Mouse (Mus musculus): ENCODE results near the gene Sec24d. TPM values are rescaled to one million over a fixed set of nuclear protein-coding genes. Genes with fewer than 3 reads are reported as not detected.

Sec24d gene
- polyA plus RNA-seq, 1 experiment = 3.4 TPM

DNA sequence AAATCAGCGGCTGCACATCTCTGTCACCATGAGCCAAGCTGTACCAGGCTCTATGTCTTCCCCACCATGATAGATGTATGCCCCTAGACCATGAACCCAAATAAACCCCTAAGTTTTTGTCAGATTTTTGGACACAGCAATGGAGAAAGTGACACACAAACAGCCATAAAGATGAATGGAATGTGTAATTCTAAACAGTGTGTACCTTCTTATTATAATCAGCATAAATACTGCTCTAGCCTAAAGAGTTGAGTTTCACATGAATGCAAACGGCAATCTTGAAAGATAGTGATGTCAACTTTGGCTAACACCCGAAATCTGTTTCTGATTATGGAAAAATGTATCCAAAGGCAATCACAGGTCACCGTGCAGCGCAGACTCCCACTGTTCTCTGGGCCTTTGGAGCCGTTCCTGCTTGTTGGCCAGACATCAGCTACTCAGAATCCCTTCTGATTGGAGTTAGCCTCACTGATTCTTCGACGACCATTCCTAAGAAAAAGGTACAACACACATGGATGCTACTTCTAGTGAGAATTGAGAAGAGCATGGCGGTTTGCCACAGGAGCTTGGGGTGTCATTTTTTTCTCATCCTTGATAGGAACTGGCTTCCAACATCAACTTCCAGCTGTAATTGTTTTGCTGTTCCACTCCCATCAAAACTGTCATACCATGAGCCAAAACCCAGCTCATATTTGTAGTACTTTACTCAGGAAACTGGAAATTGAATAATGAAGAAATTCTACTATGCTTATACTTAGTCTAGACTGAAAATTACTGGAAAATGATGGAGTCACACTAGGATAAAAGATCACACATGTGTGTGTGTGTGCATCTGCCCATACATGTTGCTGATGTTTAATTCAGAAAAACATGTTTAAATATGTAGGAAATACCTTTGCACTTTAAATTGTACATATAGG, 130.6 kb downstream of the Sec24d start:
- Histone ChIP-seq H3K4me3 (replicated peaks; ENCODE audit: control insufficient read depth, low read depth, low read length) (no peak overlapping the region), H3K27ac (ENCODE audit: control insufficient read depth, insufficient read depth, low read depth, low read length, poor library complexity) (no peak overlapping the region), H3K4me1 (ENCODE audit: control insufficient read depth, insufficient read depth, low read length) (no peaks in the 10 kb centered on the region)
- TF ChIP-seq CTCF (IDR thresholded peaks at IDR 0.05; ENCODE audit: control insufficient read depth, insufficient read depth, low read length) = no peak
- no peak for TF ChIP-seq POLR2A (IDR thresholded peaks at IDR 0.05; ENCODE audit: borderline replicate concordance, control insufficient read depth, low read depth, low read length)
- 76% methylated on average over 9 of the region's 9 CpGs for WGBS

DNA sequence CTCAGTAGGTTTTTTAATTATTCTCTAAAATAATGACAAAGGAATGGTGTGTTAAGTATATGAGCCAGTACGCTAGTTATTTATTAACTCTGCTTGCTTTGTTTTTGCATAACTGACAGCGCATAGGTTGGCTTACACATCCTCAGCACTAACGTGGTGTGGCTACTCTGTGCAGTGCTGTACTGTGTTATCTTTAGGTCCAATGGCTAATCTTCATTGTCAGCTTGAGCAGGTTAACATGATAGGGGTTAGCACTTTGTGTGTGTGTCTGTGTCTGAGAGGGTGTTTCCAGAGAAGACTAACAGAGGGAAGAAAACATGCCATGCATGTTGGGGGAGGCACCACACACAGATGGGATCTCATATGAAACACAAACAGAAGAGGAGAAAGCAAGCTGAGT, 137.7 kb downstream of the Sec24d start:
- TF ChIP-seq POLR2A (IDR thresholded peaks at IDR 0.05; ENCODE audit: borderline replicate concordance, control insufficient read depth, low read depth, low read length) = no peak
- TF ChIP-seq CTCF (IDR thresholded peaks at IDR 0.05; ENCODE audit: control insufficient read depth, insufficient read depth, low read length) = no peak
- Histone ChIP-seq H3K4me1 (ENCODE audit: control insufficient read depth, insufficient read depth, low read length) (no peaks in the 10 kb centered on the region), H3K27ac (ENCODE audit: control insufficient read depth, insufficient read depth, low read depth, low read length, poor library complexity) (no peak overlapping the region), H3K4me3 (replicated peaks; ENCODE audit: control insufficient read depth, low read depth, low read length) (no peak overlapping the region)
- WGBS = 53% methylated on average over 3 of the region's 3 CpGs

- TF ChIP-seq CTCF (IDR thresholded peaks at IDR 0.05; ENCODE audit: control insufficient read depth, insufficient read depth, low read length) (no peak), POLR2A (IDR thresholded peaks at IDR 0.05; ENCODE audit: borderline replicate concordance, control insufficient read depth, low read depth, low read length) (no peak)
- 78% methylated on average over 6 of the region's 6 CpGs for WGBS
- H3K27ac ChIP-seq (ENCODE audit: control insufficient read depth, insufficient read depth, low read depth, low read length, poor library complexity) = no peak overlapping the region
- no peak overlapping the region for H3K4me3 ChIP-seq (replicated peaks; ENCODE audit: control insufficient read depth, low read depth, low read length)
- H3K4me1 ChIP-seq (ENCODE audit: control insufficient read depth, insufficient read depth, low read length) = no peaks in the 10 kb centered on the region
Observed at GRCm38 (mm10) chr3:123411821-123412578, 144.7 kb downstream of the Sec24d start.

DNA sequence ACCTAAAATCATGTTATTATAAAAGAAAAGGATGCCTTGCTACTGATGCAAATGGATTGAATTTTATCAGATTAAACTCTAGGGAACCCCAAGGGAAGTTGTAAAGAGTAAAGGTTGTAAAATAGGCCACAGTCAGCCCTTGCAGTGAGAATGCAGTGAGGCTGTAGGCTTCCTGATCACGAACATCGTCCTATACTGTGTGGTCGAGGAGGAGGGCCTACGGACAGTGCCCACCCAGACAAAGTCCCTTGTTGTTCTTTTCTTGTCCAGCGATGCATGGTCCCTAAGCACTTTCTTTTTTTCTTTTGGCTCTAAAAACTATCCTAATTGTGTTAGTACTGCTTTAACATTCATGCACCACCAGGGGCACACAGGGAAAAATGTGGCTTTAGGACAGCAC, 145.9 kb downstream of the Sec24d start:
- TF ChIP-seq CTCF (IDR thresholded peaks at IDR 0.05; ENCODE audit: control insufficient read depth, insufficient read depth, low read length) = no peak
- TF ChIP-seq POLR2A (IDR thresholded peaks at IDR 0.05; ENCODE audit: borderline replicate concordance, control insufficient read depth, low read depth, low read length) = no peak
- no peak overlapping the region for H3K27ac ChIP-seq (ENCODE audit: control insufficient read depth, insufficient read depth, low read depth, low read length, poor library complexity)
- H3K4me3 ChIP-seq (replicated peaks; ENCODE audit: control insufficient read depth, low read depth, low read length) = no peak overlapping the region
- H3K4me1 ChIP-seq (ENCODE audit: control insufficient read depth, insufficient read depth, low read length) = no peaks in the 10 kb centered on the region
- 76% methylated on average over 5 of the region's 5 CpGs for WGBS

Other genes starting within 250 kb of the Sec24d start
- 1.8 TPM in 1 of 2 replicates, not detected in the other for gene Myoz2, start 232.4 kb upstream of the Sec24d start, polyA plus RNA-seq (2011; ENCODE audit: insufficient read depth, insufficient read length, low replicate concordance, missing spikeins)
- gene Synpo2, start 31.3 kb upstream of the Sec24d start, polyA plus RNA-seq (2011; ENCODE audit: insufficient read depth, insufficient read length, low replicate concordance, missing spikeins) = 0.70 and 0.80 TPM in 2 replicates
- 10.8 and 11.3 TPM in 2 replicates for gene Mettl14, start 118.7 kb downstream of the Sec24d start, polyA plus RNA-seq (2011; ENCODE audit: insufficient read depth, insufficient read length, low replicate concordance, missing spikeins)
- 0.57 TPM in 1 of 2 replicates, not detected in the other for gene Prss12, start 179.5 kb downstream of the Sec24d start, polyA plus RNA-seq (2011; ENCODE audit: insufficient read depth, insufficient read length, low replicate concordance, missing spikeins)

Measured in bone marrow, adult 2 months (tissue).